Mouse (Mus musculus) lung, adult 2 months (tissue): Measurements from ENCODE around the gene Zfp326. TPM values are rescaled to one million over a fixed set of nuclear protein-coding genes. Genes with fewer than 3 reads are reported as not detected.

Experiments
- DNase-seq: peaks from one replicate; pipeline ENCODE4 v3.0.0; 2022
- H3K4me1 ChIP-seq: fragments of 200-500 bp; 2 replicates; pipeline ENCODE4 v1.6.1; 2011; ENCODE audit warnings: low read length; ENCODE audit not compliant: control insufficient read depth, insufficient read depth
- H3K4me3 ChIP-seq: fragments of 200-500 bp; replicated peaks from 2 replicates; pipeline ENCODE3; 2011; ENCODE audit warnings: low read depth, mild to moderate bottlenecking, control low read depth, low read length; ENCODE audit errors: extremely low read depth
- CTCF ChIP-seq: fragments of 200-500 bp; IDR thresholded peaks from 2 replicates; pipeline ENCODE4 v1.5.1; 2011; ENCODE audit warnings: mild to moderate bottlenecking, low read length, control low read depth; ENCODE audit not compliant: insufficient read depth
- POLR2A ChIP-seq: fragments of 200-500 bp; IDR thresholded peaks from 2 replicates; pipeline ENCODE4 v1.6.1; 2011; ENCODE audit warnings: low read depth, mild to moderate bottlenecking, control low read depth, low read length, borderline replicate concordance; ENCODE audit errors: extremely low read depth
- WGBS: fragments of 180-500 bp; shearing (Covaris S2); methylation state at CpG from one replicate; pipeline ENCODE4 v1.1.7; 2018; 5-methylcytosine and 5-hydroxymethylcytosine counted together
- polyA plus RNA-seq: library from polyadenylated mRNA; depleted of rRNA; stranded (reverse); fragments of >200 nt; gene quantifications from 2 replicates; pipeline ENCODE4 v1.2.3, GENCODE M21; 2012; rRNA removed

Zfp326 gene
- polyA plus RNA-seq, 1 experiment, result 11.7 TPM

- WGBS, result 28% methylated on average over 3 of the region's 3 CpGs
Observed at GRCm38 (mm10) chr5:105930282-105930681, 53.9 kb downstream of the Zfp326 start.

GRCm38 (mm10) chr5:105932392-105932791 lies 56.0 kb downstream of the Zfp326 start:
- WGBS, result 100% methylated on average over 1 of the region's 1 CpGs
- no peak for DNase-seq
- Histone ChIP-seq H3K4me1 (no peaks in the 10 kb centered on the region), H3K4me3 (no peak overlapping the region)
- TF ChIP-seq CTCF, result no peak
- no peak for TF ChIP-seq POLR2A

More at GRCm38 (mm10) chr5:105930282-105930681, 53.9 kb downstream of the Zfp326 start:
- DNase-seq, result peak; percentile 16
- Histone ChIP-seq H3K4me3 (no peak overlapping the region), H3K4me1 (no peaks in the 10 kb centered on the region)
- TF ChIP-seq POLR2A, result no peak
- peak; percentile 80 for TF ChIP-seq CTCF

- H3K4me3 ChIP-seq, result no peak overlapping the region
- no peaks in the 10 kb centered on the region for H3K4me1 ChIP-seq
- TF ChIP-seq POLR2A, result no peak
- TF ChIP-seq CTCF, result no peak
- WGBS, result 79% methylated on average over 2 of the region's 2 CpGs
- no peak for DNase-seq
Observed at GRCm38 (mm10) chr5:105941951-105942350, 65.6 kb downstream of the Zfp326 start.

Other genes with a start within 250 kb of the Zfp326 start
- 11.3 and 16.6 TPM in 2 replicates for gene Lrrc8d, start 176.6 kb upstream of the Zfp326 start, polyA plus RNA-seq